Mouse (Mus musculus) left cerebral cortex, postnatal 10 days (tissue): ENCODE data around the gene Gid4. TPM values are rescaled to one million over a fixed set of nuclear protein-coding genes. Genes with fewer than 3 reads are reported as not detected.

ENCODE experiments used
- DNase-seq, 2 experiments: peaks; one replicate each; pipeline ENCODE4 v3.0.0; 2021 to 2022; ENCODE audit warnings: low spot score in 2 of 2, mixed read lengths in 1 of 2; ENCODE audit errors: extremely low spot score in 1 of 2
- intact Hi-C: fragments of 180-260 bp; cut with DNase I; formaldehyde crosslinking; loops from one replicate; pipeline ENCODE4 v1.15.1; 2025
- total RNA-seq, 2 experiments: library from RNA; stranded (reverse); gene quantifications; 2 replicates each; pipeline ENCODE4 v1.2.3; 2021

Gid4 gene
- total RNA-seq, 2 experiments from 2014 or later: 40.9 to 42.2 TPM

DNA sequence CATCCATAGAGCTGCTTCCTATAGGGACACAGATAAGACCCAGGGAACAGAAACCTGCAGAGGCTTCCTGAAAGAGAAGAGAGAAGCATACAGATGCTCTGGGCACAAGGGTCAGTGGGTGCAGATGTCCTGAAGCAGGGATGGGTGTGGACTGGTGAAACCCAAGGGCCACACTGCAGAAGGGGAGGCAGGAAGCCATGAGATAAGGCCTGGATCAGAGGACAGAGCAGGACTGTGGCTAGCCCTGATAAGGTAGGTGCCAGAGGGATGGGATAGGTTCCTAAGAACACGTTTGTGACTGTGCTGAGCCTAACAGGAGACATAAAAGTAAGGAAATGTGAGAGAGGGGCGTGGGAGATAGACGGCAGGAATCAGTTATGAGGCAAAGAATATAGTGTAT, 69.3 kb downstream of the Gid4 start:
- intact Hi-C loops: no loop called here
- no peak for DNase-seq

DNA sequence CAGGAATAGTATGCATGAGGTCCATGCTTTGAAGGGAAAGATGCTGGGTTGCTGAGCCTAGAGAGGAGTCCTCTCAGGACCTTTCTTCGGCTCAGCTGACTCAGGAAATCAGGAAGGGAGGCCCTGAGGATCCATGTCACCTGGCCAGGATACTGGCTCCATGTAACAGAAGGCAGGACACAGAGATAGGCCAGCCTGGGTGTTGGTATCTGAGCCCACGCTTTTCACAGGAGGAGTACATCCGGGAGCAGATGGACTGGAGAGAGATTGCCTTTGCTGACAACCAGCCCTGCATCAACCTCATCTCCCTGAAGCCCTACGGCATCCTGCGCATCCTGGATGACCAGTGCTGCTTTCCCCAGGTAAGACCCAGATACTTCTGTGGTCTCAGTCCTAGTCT, 75.8 kb downstream of the Gid4 start:
- intact Hi-C loops: no loop called here

DNA sequence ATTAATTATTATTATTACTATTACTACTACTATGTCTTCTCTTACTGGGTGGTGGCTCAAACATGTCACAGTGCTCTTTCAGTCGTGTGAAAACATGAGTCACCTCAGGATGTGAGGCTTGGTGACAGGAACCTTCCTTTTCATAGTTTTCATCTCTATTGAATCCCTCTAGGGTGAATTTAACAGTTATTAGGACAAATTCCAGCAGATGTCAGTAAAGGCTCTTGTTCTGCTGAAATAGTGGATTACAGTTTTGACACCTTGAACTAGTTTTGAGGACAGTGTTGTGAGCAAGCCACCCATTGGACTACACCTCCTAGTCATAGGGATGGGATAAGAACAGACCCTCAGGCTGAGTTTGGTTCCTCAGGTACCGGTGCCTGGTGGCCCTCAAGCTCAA, 78.7 kb downstream of the Gid4 start:
- intact Hi-C loops: no loop called here
- DNase-seq: no peak

More for the DNA sequence above, 75.8 kb downstream of the Gid4 start:
- DNase-seq: no peak

Other genes with a start within 250 kb of the Gid4 start
- 10 to 100 TPM; 41.5 to 43.0 TPM for gene Srebf1, start 194.6 kb upstream of the Gid4 start, total RNA-seq
- gene Tom1l2, start 64.2 kb upstream of the Gid4 start, total RNA-seq: 100 to 1,000 TPM; 132 to 133 TPM
- 1 to 10 TPM; 5.2 to 7.3 TPM for gene Drc3, start 63.8 kb upstream of the Gid4 start, total RNA-seq
- 10 to 100 TPM; 31.5 to 33.2 TPM for gene Atpaf2, start 1.3 kb downstream of the Gid4 start, total RNA-seq
- gene Drg2, start 37.4 kb downstream of the Gid4 start, total RNA-seq: 10 to 100 TPM; 69.9 to 70.2 TPM
- under 1 TPM; 0.11 to 0.22 TPM for gene Myo15, start 52.2 kb downstream of the Gid4 start, total RNA-seq
- 10 to 100 TPM; 35.8 to 35.9 TPM for gene Alkbh5, start 119.2 kb downstream of the Gid4 start, total RNA-seq